Comparison of ENCODE assay signal across 19 mouse cellular contexts in genomic region chr6:127693681-127694080, GRCm38 (mm10).
"Had no signal": no experiment of that assay in that cellular context is flagged by ENCODE, and none has a peak within 500 bp of the region (broad histone marks: within the 10 kb centered on the region; RNA-seq: fewer than 3 reads in every experiment).

No protein-coding gene starts in this region.

- H3K4me3 ChIP-seq: limb, embryonic 10.5 days; limb, embryonic 13.5 days; liver, embryonic 12.5 days; liver, embryonic 15.5 days; lung, embryonic 15.5 days; midbrain, embryonic 13.5 days; myocyte; neural tube, embryonic 13.5 days had no signal

- H3K9ac ChIP-seq: limb, embryonic 13.5 days; liver, embryonic 12.5 days; liver, embryonic 15.5 days; lung, embryonic 15.5 days; midbrain, embryonic 13.5 days; neural tube, embryonic 13.5 days had no signal

- H3K27me3 ChIP-seq: liver, embryonic 15.5 days; lung, embryonic 15.5 days; midbrain, embryonic 13.5 days; neural tube, embryonic 13.5 days had no signal

- DNase-seq: kidney, adult 11 months; kidney, adult 9 months; kidney, postnatal 14 days; kidney, postnatal 4 days; liver; lung, adult 18-20 months; lung, postnatal 10 days; lung, postnatal 36 days; thymus, adult 18-20 months; thymus, postnatal 36 days had no signal

- H3K4me2 ChIP-seq: limb, embryonic 13.5 days; liver, embryonic 12.5 days; liver, embryonic 15.5 days; lung, embryonic 15.5 days; midbrain, embryonic 13.5 days; neural tube, embryonic 13.5 days had no signal

- H3K4me1 ChIP-seq: limb, embryonic 13.5 days; liver, embryonic 15.5 days; lung, embryonic 15.5 days had no signal

- ATAC-seq: liver, embryonic 12.5 days; midbrain, embryonic 13.5 days; midbrain, embryonic 16.5 days had no signal

- H3K27ac ChIP-seq: limb, embryonic 10.5 days; limb, embryonic 13.5 days; liver, embryonic 12.5 days; liver, embryonic 15.5 days; lung, embryonic 15.5 days; midbrain, embryonic 13.5 days had no signal

- H3K36me3 ChIP-seq: limb, embryonic 10.5 days; limb, embryonic 13.5 days; liver, embryonic 12.5 days; liver, embryonic 15.5 days; lung, embryonic 15.5 days had no signal

- H3K9me3 ChIP-seq: limb, embryonic 10.5 days; limb, embryonic 13.5 days; liver, embryonic 12.5 days; liver, embryonic 15.5 days; lung, embryonic 15.5 days; midbrain, embryonic 13.5 days; neural tube, embryonic 13.5 days had no signal
